Mouse (Mus musculus) heart, embryonic 10.5 days (tissue): Measurements from ENCODE around the gene Gm47841. TPM values are rescaled to one million over a fixed set of nuclear protein-coding genes. Genes with fewer than 3 reads are reported as not detected.

ENCODE experiments used
- DNase-seq: peaks from one replicate; pipeline ENCODE4 v3.0.0-alpha.2; 2017; ENCODE audit warnings: low spot score
- H3K27ac ChIP-seq: fragments of 300-500 bp; sonication (generic); 2 replicates; pipeline ENCODE4 v1.5.1; 2016; ENCODE audit warnings: mild to moderate bottlenecking
- H3K27me3 ChIP-seq: fragments of 300-500 bp; sonication (generic); 2 replicates; pipeline ENCODE4 v1.6.1; 2016; ENCODE audit warnings: mild to moderate bottlenecking; ENCODE audit not compliant: poor library complexity, insufficient read depth, severe bottlenecking
- H3K36me3 ChIP-seq: fragments of 300-500 bp; sonication (generic); 2 replicates; pipeline ENCODE4 v1.6.1; 2016; ENCODE audit warnings: mild to moderate bottlenecking, moderate library complexity
- H3K4me1 ChIP-seq: fragments of 300-500 bp; sonication (generic); 2 replicates; pipeline ENCODE4 v1.6.1; 2016; ENCODE audit warnings: mild to moderate bottlenecking
- H3K4me3 ChIP-seq: fragments of 300-500 bp; sonication (generic); 2 replicates; pipeline ENCODE4 v1.5.1; 2016; ENCODE audit warnings: mild to moderate bottlenecking, moderate library complexity
- H3K9me3 ChIP-seq: fragments of 300-500 bp; sonication (generic); 2 replicates; pipeline ENCODE4 v1.6.1; 2016; ENCODE audit warnings: mild to moderate bottlenecking, moderate library complexity
- WGBS: fragments of 180-500 bp; shearing (Covaris S2); methylation state at CpG from one replicate; pipeline ENCODE4 v1.1.7; 2016; 5-methylcytosine and 5-hydroxymethylcytosine counted together
- polyA plus RNA-seq: library from polyadenylated mRNA; unstranded; fragments of >200 nt; fragmentation: Nextera tagmentation; extraction: Ambion mirVana; gene quantifications from 2 replicates; pipeline ENCODE4 v1.2.1, GENCODE M21; 2016

Gm47841 gene
- polyA plus RNA-seq, 1 experiment from 2014 or later = not detected

DNA sequence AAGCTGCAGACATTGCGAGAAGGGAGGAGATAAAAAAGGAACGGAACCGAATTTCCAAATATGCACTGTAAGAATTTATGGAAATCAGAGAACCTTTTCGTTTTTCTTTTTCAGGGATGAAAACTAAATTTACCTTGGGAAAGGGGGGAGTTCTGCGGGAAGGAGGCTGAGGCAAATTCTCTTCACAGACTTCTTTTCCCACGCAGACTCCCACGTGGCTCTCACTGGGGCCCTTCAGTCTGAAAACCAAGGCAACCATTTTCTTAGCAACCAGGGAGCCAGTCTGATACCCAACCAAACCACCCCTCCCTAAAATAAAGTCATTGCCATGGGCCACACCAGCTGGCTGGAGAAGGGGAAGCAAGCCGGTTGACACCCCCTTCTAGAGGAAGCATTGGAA lies 41.5 kb downstream of the Gm47841 start:
- H3K36me3 ChIP-seq = no peaks in the 10 kb centered on the region
- 78% methylated on average over 8 of the region's 8 CpGs for WGBS
- peaks cover 23% of the 10 kb centered on the region for H3K27me3 ChIP-seq
- H3K27ac ChIP-seq = no peak overlapping the region
- no peak overlapping the region for H3K4me3 ChIP-seq
- no peaks in the 10 kb centered on the region for H3K9me3 ChIP-seq
- DNase-seq = no peak
- H3K4me1 ChIP-seq = peaks cover 18% of the 10 kb centered on the region

DNA sequence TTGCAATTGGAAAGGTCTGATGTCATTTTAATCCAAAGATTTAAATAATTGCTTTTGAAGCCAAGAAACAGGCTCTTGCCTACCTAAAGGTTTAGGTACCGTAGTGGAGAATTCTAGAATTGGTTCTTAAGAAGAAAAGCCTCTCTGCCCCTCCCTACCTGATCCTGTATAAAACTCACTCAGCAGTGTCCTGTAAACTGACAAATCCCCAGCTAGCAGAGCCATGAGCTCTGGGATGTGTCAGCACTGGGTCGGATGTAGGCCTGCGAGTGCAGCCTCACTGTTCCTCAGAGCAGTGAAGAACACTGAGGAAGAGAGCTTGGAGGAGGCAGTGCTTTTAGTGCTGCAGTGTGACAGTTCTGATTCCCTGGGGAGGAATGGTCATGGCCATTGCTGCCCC lies 42.7 kb downstream of the Gm47841 start:
- Histone ChIP-seq H3K4me1 (peaks cover 18% of the 10 kb centered on the region), H3K4me3 (no peak overlapping the region), H3K27me3 (peaks cover 23% of the 10 kb centered on the region), H3K9me3 (no peaks in the 10 kb centered on the region), H3K27ac (no peak overlapping the region), H3K36me3 (no peaks in the 10 kb centered on the region)
- DNase-seq = no peak
- 66% methylated on average over 3 of the region's 3 CpGs for WGBS

DNA sequence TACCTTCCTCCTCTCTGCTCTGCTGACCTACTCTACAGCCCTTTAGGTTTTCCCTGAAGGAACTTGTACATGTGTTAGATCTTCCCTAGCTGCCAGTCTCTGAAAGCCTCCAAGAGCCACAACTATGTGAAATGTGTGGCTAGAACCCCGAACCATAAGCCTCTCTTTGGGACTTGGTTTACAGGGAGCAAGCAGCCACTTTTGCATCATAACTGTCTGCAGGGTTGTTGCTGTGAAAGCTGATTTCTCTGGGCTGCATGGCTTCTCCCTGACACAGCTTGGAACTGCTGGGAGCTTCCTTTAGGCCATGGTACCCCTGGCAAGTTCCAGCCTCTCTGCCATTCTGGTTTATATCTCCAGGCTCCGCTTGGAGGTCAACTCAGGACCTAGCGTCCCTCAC lies 44.7 kb downstream of the Gm47841 start:
- Histone ChIP-seq H3K27me3 (peaks cover 11% of the 10 kb centered on the region), H3K9me3 (no peaks in the 10 kb centered on the region), H3K4me3 (no peak overlapping the region), H3K36me3 (no peaks in the 10 kb centered on the region), H3K4me1 (peaks cover 18% of the 10 kb centered on the region), H3K27ac (no peak overlapping the region)
- 80% methylated on average over 3 of the region's 3 CpGs for WGBS
- no peak for DNase-seq

DNA sequence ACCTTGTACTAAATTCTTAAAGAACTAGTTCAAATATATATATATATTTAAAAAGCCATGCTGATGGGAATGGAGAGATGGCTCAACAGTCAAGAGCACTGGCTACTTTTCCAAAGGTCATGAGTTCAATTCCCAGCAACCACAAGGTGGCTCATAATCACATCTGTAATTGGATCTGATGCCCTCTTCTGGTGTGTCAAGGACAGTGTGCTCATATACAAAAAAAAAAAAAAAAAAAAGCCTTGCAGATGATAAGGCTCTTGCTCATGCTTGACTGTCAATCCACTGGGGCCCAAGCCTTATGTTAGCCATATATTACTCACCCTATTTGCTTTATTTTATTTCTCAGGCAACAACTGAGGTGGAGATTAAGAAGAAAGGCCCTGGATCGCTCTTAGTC lies 45.5 kb downstream of the Gm47841 start:
- no peak for DNase-seq
- Histone ChIP-seq H3K9me3 (no peaks in the 10 kb centered on the region), H3K27me3 (peaks cover 10% of the 10 kb centered on the region; the same call in 1 of the 2 replicates), H3K27ac (no peak overlapping the region), H3K4me3 (no peak overlapping the region), H3K36me3 (no peaks in the 10 kb centered on the region), H3K4me1 (peaks cover 11% of the 10 kb centered on the region; the same call in 1 of the 2 replicates)
- 90% methylated on average over 1 of the region's 1 CpGs for WGBS

DNA sequence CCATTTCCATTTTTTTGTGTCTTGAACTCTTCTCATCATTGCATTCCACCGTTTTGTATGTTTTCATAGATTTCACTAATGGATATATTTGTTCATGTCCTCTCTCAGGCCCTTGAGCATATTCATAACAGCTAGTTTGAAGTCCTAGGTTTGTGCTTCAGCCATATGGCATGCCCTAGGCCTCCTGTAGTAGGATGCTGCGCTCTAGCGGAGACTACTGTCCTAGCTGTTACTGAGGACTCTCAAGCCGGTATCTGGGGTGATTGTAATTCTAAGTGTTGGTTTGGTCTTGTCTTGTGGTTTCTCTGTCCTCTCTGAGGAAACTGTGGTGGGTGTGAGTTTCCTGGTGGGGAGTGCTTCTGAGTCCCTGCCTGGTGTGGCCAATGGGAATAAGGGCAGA lies 50.1 kb downstream of the Gm47841 start:
- WGBS = 27% methylated on average over 4 of the region's 4 CpGs
- H3K27me3 ChIP-seq = peaks cover 14% of the 10 kb centered on the region; the same call in 1 of the 2 replicates
- no peak overlapping the region for H3K27ac ChIP-seq
- H3K9me3 ChIP-seq = no peaks in the 10 kb centered on the region
- no peak overlapping the region for H3K4me3 ChIP-seq
- DNase-seq = no peak
- H3K4me1 ChIP-seq = no peaks in the 10 kb centered on the region
- no peaks in the 10 kb centered on the region for H3K36me3 ChIP-seq

Other genes starting within 250 kb of the Gm47841 start
- gene Scn8a, start 177.5 kb downstream of the Gm47841 start, polyA plus RNA-seq = 0.70 and 2.0 TPM in 2 replicates
- 0.28 and 0.60 TPM in 2 replicates for gene Fignl2, start 31.2 kb upstream of the Gm47841 start, polyA plus RNA-seq
- gene Ankrd33, start 68.4 kb upstream of the Gm47841 start, polyA plus RNA-seq = not detected in 2 replicates
- gene Acvrl1, start 81.1 kb upstream of the Gm47841 start, polyA plus RNA-seq = 2.7 and 5.2 TPM in 2 replicates
- gene Acvr1b, start 126.7 kb upstream of the Gm47841 start, polyA plus RNA-seq = 5.4 and 5.6 TPM in 2 replicates
- 3.4 and 5.0 TPM in 2 replicates for gene Grasp, start 176.8 kb upstream of the Gm47841 start, polyA plus RNA-seq
- gene Nr4a1, start 206.9 kb upstream of the Gm47841 start, polyA plus RNA-seq = 8.0 and 13.0 TPM in 2 replicates
- gene Atg101, start 236.9 kb upstream of the Gm47841 start, polyA plus RNA-seq = 59.5 and 77.0 TPM in 2 replicates
- 0.49 and 1.8 TPM in 2 replicates for gene 6030408B16Rik, start 245.8 kb upstream of the Gm47841 start, polyA plus RNA-seq